ENCODE assay signal across 25 mouse cellular contexts in genomic region chr1:187704921-187705320, GRCm38 (mm10).
A peak's percentile ranks its signal among the peaks of the same experiment; 100 is the strongest.
DNase-seq lines count a peak whose midpoint lies in the region; ATAC-seq and TF ChIP-seq lines count a peak whose summit lies in the region.
"Had no signal": no experiment of that assay in that cellular context is flagged by ENCODE, and none has a peak within 500 bp of the region (broad histone marks: within the 10 kb centered on the region; RNA-seq: fewer than 3 reads in every experiment).

No protein-coding gene starts in this region.

- H3K9ac ChIP-seq in midbrain, postnatal 0 days (replicated peaks; ENCODE audit: low read length, poor library complexity, severe bottlenecking): no peak overlapping the region
- H3K9ac ChIP-seq in forebrain, embryonic 16.5 days (replicated peaks; ENCODE audit: low read depth, low read length): no peak overlapping the region
- H3K9ac ChIP-seq: forebrain, embryonic 13.5 days; forebrain, postnatal 0 days; heart, embryonic 13.5 days; hindbrain, embryonic 12.5 days; hindbrain, embryonic 15.5 days had no signal

- H3K36me3 ChIP-seq in midbrain, embryonic 10.5 days: no peaks in the 10 kb centered on the region
- no peaks in the 10 kb centered on the region for H3K36me3 ChIP-seq in midbrain, postnatal 0 days (ENCODE audit: insufficient read depth, low read length)
- no peaks in the 10 kb centered on the region for H3K36me3 ChIP-seq in forebrain, embryonic 16.5 days (ENCODE audit: control insufficient read depth, insufficient read depth)
- H3K36me3 ChIP-seq: forebrain, embryonic 10.5 days; G1E; heart, embryonic 10.5 days; heart, embryonic 13.5 days; hindbrain, embryonic 12.5 days; hindbrain, embryonic 15.5 days had no signal

- H3K27ac ChIP-seq in midbrain, embryonic 10.5 days (replicated peaks): 0 out of 2 replicates have a peak overlapping the region, but pooled peaks have one; percentile 13
- no peak overlapping the region for H3K27ac ChIP-seq in midbrain, postnatal 0 days (ENCODE audit: low read depth, low read length)
- H3K27ac ChIP-seq in brown adipose tissue, adult 24 weeks (replicated peaks; ENCODE audit: low read depth, low read length): peak overlapping the region; percentile 67
- H3K27ac ChIP-seq in forebrain, embryonic 16.5 days (ENCODE audit: low read length): no peak overlapping the region
- H3K27ac ChIP-seq: forebrain, embryonic 10.5 days; forebrain, embryonic 13.5 days; gastrocnemius, adult 2 months; heart, adult 2 months; heart, embryonic 10.5 days; heart, embryonic 13.5 days; hindbrain, embryonic 12.5 days; hindbrain, embryonic 15.5 days had no signal

- no peaks in the 10 kb centered on the region for H3K9me3 ChIP-seq in midbrain, embryonic 10.5 days (replicated peaks)
- H3K9me3 ChIP-seq in midbrain, postnatal 0 days (ENCODE audit: low read length): no peaks in the 10 kb centered on the region
- H3K9me3 ChIP-seq in forebrain, embryonic 16.5 days (ENCODE audit: control insufficient read depth, low read length): no peaks in the 10 kb centered on the region
- H3K9me3 ChIP-seq: forebrain, embryonic 10.5 days; forebrain, embryonic 13.5 days; heart, embryonic 10.5 days; heart, embryonic 13.5 days; hindbrain, embryonic 12.5 days; hindbrain, embryonic 15.5 days had no signal

- DNase-seq in adrenal gland, postnatal 10 days: peak; percentile 19
- DNase-seq in adrenal gland, adult 18-20 months (ENCODE audit: low spot score in 2 of 2): no peak
- no peak for DNase-seq in midbrain, embryonic 10.5 days (ENCODE audit: low spot score)
- no peak for DNase-seq in midbrain, postnatal 0 days (ENCODE audit: low spot score)
- DNase-seq: adrenal gland, postnatal 25 days; cerebellum, adult 18-20 months; cerebellum, adult 9-10 months; cerebellum, postnatal 14 days; forebrain, postnatal 0 days; gastrocnemius, adult 2 months; gastrocnemius, postnatal 25 days; heart, adult 2 months; kidney, adult 2 months had no signal

- TF ChIP-seq CTCF in midbrain, postnatal 0 days (IDR thresholded peaks at IDR 0.05): no peak

- no peak for ATAC-seq in midbrain, postnatal 0 days (ENCODE audit: low FRiP score)
- ATAC-seq in forebrain, embryonic 16.5 days: no peak
- ATAC-seq: activated CD4-positive, CD25-positive, alpha-beta regulatory T cell, adult 4 months; forebrain, embryonic 13.5 days; forebrain, postnatal 0 days; intestine, postnatal 0 days had no signal

- 89% methylated on average over 4 of the region's 4 CpGs for whole genome bisulfite sequencing in midbrain, embryonic 10.5 days
- 84% methylated on average over 4 of the region's 4 CpGs for WGBS in midbrain, postnatal 0 days
- 51% methylated on average over 4 of the region's 4 CpGs for WGBS in forebrain, embryonic 16.5 days

- no peak overlapping the region for H3K4me2 ChIP-seq in midbrain, postnatal 0 days (ENCODE audit: low read depth, low read length, poor library complexity, severe bottlenecking)
- no peak overlapping the region for H3K4me2 ChIP-seq in forebrain, embryonic 16.5 days (ENCODE audit: low read length)
- H3K4me2 ChIP-seq: forebrain, embryonic 13.5 days; heart, embryonic 13.5 days; hindbrain, embryonic 12.5 days; hindbrain, embryonic 15.5 days had no signal

- H3K4me3 ChIP-seq in midbrain, embryonic 10.5 days: no peak overlapping the region
- H3K4me3 ChIP-seq in midbrain, postnatal 0 days (ENCODE audit: low read depth, low read length): no peak overlapping the region
- H3K4me3 ChIP-seq in brown adipose tissue, adult 24 weeks (ENCODE audit: insufficient read depth, low read depth, low read length): no peak overlapping the region
- no peak overlapping the region for H3K4me3 ChIP-seq in forebrain, embryonic 16.5 days (replicated peaks; ENCODE audit: low read length)
- H3K4me3 ChIP-seq: forebrain, embryonic 10.5 days; forebrain, embryonic 13.5 days; gastrocnemius, adult 2 months; heart, adult 2 months; heart, embryonic 10.5 days; heart, embryonic 13.5 days; hindbrain, embryonic 12.5 days; hindbrain, embryonic 15.5 days had no signal

- H3K27me3 ChIP-seq in midbrain, embryonic 10.5 days (ENCODE audit: low read depth, poor library complexity, severe bottlenecking): no peaks in the 10 kb centered on the region
- no peaks in the 10 kb centered on the region for H3K27me3 ChIP-seq in midbrain, postnatal 0 days (ENCODE audit: insufficient read depth, low read length)
- no peaks in the 10 kb centered on the region for H3K27me3 ChIP-seq in forebrain, embryonic 16.5 days (replicated peaks; ENCODE audit: control insufficient read depth, insufficient read depth, low read length)
- H3K27me3 ChIP-seq: CH12.LX; forebrain, embryonic 13.5 days; heart, embryonic 13.5 days; hindbrain, embryonic 12.5 days; hindbrain, embryonic 15.5 days had no signal

- peaks cover 22% of the 10 kb centered on the region for H3K4me1 ChIP-seq in midbrain, embryonic 10.5 days
- 0 out of 2 replicates have a peak, but pooled peaks cover 3% of the 10 kb centered on the region for H3K4me1 ChIP-seq in midbrain, postnatal 0 days (ENCODE audit: insufficient read depth, low read length)
- peaks cover 3% of the 10 kb centered on the region; the same call in 1 of the 2 replicates for H3K4me1 ChIP-seq in brown adipose tissue, adult 24 weeks (ENCODE audit: control insufficient read depth, insufficient read depth, insufficient read length, low read length)
- H3K4me1 ChIP-seq in forebrain, embryonic 16.5 days (replicated peaks; ENCODE audit: control insufficient read depth, insufficient read depth, low read length): peaks cover 3% of the 10 kb centered on the region; the same call in 1 of the 2 replicates

Comparison
In these comparisons a context has a peak if more than half of its experiments do, and no peak if none do; other contexts are left out.
1. H3K27ac ChIP-seq: peak in midbrain, embryonic 10.5 days (single experiment) and brown adipose tissue, adult 24 weeks (single experiment); none in midbrain, postnatal 0 days (single experiment) and forebrain, embryonic 16.5 days (single experiment).